Mouse (Mus musculus) forebrain, postnatal 0 days (tissue): Measurements from ENCODE around the gene Tle1. TPM values are rescaled to one million over a fixed set of nuclear protein-coding genes. Genes with fewer than 3 reads are reported as not detected.

Experiments used
- ATAC-seq: fragments of 200-750 bp; cut with Nextera tagmentation; 2 replicates; pipeline ENCODE4 v1.8.0; 2017; ENCODE audit warnings: mild to moderate bottlenecking, moderate library complexity
- DNase-seq: peaks from one replicate; pipeline ENCODE4 v3.0.0-alpha.2; 2015
- H3K27ac ChIP-seq: fragments of 300-500 bp; sonication (generic); 2 replicates; pipeline ENCODE4 v1.5.1; 2014; ENCODE audit warnings: low read depth, mild to moderate bottlenecking, antibody characterized with exemption, low read length, moderate library complexity, mixed read lengths
- H3K27me3 ChIP-seq: fragments of 300-500 bp; sonication (generic); 2 replicates; pipeline ENCODE4 v1.6.1; 2014; ENCODE audit warnings: mild to moderate bottlenecking, low read length, mixed read lengths; ENCODE audit not compliant: insufficient read depth
- H3K36me3 ChIP-seq: fragments of 300-500 bp; sonication (generic); 2 replicates; pipeline ENCODE4 v1.6.1; 2014; ENCODE audit warnings: mild to moderate bottlenecking, moderate library complexity; ENCODE audit not compliant: insufficient read depth
- H3K4me1 ChIP-seq: fragments of 300-500 bp; sonication (generic); 2 replicates; pipeline ENCODE4 v1.6.1; 2014; ENCODE audit warnings: antibody characterized with exemption; ENCODE audit not compliant: insufficient read depth
- H3K4me2 ChIP-seq: fragments of 300-500 bp; sonication (generic); 2 replicates; pipeline ENCODE4 v1.6.1; 2014; ENCODE audit warnings: low read depth, mild to moderate bottlenecking, moderate library complexity
- H3K4me3 ChIP-seq: fragments of 300-500 bp; sonication (generic); 2 replicates; pipeline ENCODE4 v1.5.1; 2014; ENCODE audit warnings: low read depth, low read length, mixed read lengths
- H3K9ac ChIP-seq: fragments of 300-500 bp; sonication (generic); 2 replicates; pipeline ENCODE4 v1.6.1; 2014; ENCODE audit warnings: mild to moderate bottlenecking
- H3K9me3 ChIP-seq: fragments of 300-500 bp; sonication (generic); 2 replicates; pipeline ENCODE4 v1.6.1; 2016; ENCODE audit warnings: low read length
- CTCF ChIP-seq: sonication (generic); IDR thresholded peaks from 2 replicates; pipeline ENCODE4 v1.5.1; 2016; ENCODE audit warnings: antibody characterized with exemption, control low read depth, low read depth
- whole genome bisulfite sequencing: fragments of 180-500 bp; shearing (Covaris S2); extraction: QIAGEN DNeasy Blood & Tissue Kit; methylation state at CpG from one replicate; pipeline ENCODE4 v1.1.7; 2014; 5-methylcytosine and 5-hydroxymethylcytosine counted together
- polyA plus RNA-seq: library from polyadenylated mRNA; unstranded; fragments of >200 nt; fragmentation: Nextera tagmentation; extraction: Ambion mirVana; gene quantifications from 2 replicates; pipeline ENCODE4 v1.2.1, GENCODE M21; 2015
- total RNA-seq: library from RNA; depleted of rRNA; stranded (reverse); fragments of >200 nt; gene quantifications from 2 replicates; pipeline ENCODE4 v1.2.3, GENCODE M21; 2014

The Tle1 gene
- total and polyA plus RNA-seq, 2 experiments from 2014 or later: 28.8 to 83.0 TPM

- no peaks in the 10 kb centered on the region for H3K9me3 ChIP-seq
- peaks cover 10% of the 10 kb centered on the region; the same call in 1 of the 2 replicates for H3K4me1 ChIP-seq
- H3K36me3 ChIP-seq: no peaks in the 10 kb centered on the region
- peak overlapping the region; percentile 76 for H3K4me2 ChIP-seq
- TF ChIP-seq CTCF: 0 out of 2 replicates have a peak, but pooled peaks have one; percentile 5
- DNase-seq (no peak), ATAC-seq (no peak)
- H3K27me3 ChIP-seq: peaks cover 10% of the 10 kb centered on the region
- peak overlapping the region; percentile 42; the same call in 1 of the 2 replicates for H3K9ac ChIP-seq
- peak overlapping the region; percentile 56 for H3K4me3 ChIP-seq
- 2% methylated on average over 24 of the region's 24 CpGs for WGBS
- peak overlapping the region; percentile 74; the same call in 1 of the 2 replicates for H3K27ac ChIP-seq
Measured at GRCm38 (mm10) chr4:72201521-72201991, 837 bp upstream of the Tle1 start.

GRCm38 (mm10) chr4:72199571-72200558, 854 bp downstream of the Tle1 start:
- H3K36me3 ChIP-seq: no peaks in the 10 kb centered on the region
- H3K9me3 ChIP-seq: no peaks in the 10 kb centered on the region
- H3K4me2 ChIP-seq: peak overlapping the region; percentile 76

GRCm38 (mm10) chr4:72198877-72199411, 1.8 kb downstream of the Tle1 start:
- H3K4me2 ChIP-seq: peak overlapping the region; percentile 76
- peak overlapping the region; percentile 68 for H3K9ac ChIP-seq
- peak; percentile 82 for TF ChIP-seq CTCF
- H3K4me1 ChIP-seq: peaks cover 6% of the 10 kb centered on the region; the same call in 1 of the 2 replicates
- DNase-seq (peak; percentile 86), ATAC-seq (peak; percentile 25)
- no peaks in the 10 kb centered on the region for H3K9me3 ChIP-seq
- peak overlapping the region; percentile 56 for H3K4me3 ChIP-seq
- no peak overlapping the region for H3K27ac ChIP-seq
- H3K36me3 ChIP-seq: no peaks in the 10 kb centered on the region
- H3K27me3 ChIP-seq: no peaks in the 10 kb centered on the region
- under 1% methylated on average over 22 of the region's 22 CpGs for WGBS

More at GRCm38 (mm10) chr4:72199571-72200558, 854 bp downstream of the Tle1 start:
- H3K4me3 ChIP-seq: peak overlapping the region; percentile 56
- H3K9ac ChIP-seq: peak overlapping the region; percentile 68
- TF ChIP-seq CTCF: no peak
- no peaks in the 10 kb centered on the region for H3K27me3 ChIP-seq
- 1% methylated on average over 91 of the region's 103 CpGs for WGBS
- peak; percentile 65 for DNase-seq
- peaks cover 9% of the 10 kb centered on the region; the same call in 1 of the 2 replicates for H3K4me1 ChIP-seq
- peak overlapping the region; percentile 74 for H3K27ac ChIP-seq
- ATAC-seq: no peak

DNA sequence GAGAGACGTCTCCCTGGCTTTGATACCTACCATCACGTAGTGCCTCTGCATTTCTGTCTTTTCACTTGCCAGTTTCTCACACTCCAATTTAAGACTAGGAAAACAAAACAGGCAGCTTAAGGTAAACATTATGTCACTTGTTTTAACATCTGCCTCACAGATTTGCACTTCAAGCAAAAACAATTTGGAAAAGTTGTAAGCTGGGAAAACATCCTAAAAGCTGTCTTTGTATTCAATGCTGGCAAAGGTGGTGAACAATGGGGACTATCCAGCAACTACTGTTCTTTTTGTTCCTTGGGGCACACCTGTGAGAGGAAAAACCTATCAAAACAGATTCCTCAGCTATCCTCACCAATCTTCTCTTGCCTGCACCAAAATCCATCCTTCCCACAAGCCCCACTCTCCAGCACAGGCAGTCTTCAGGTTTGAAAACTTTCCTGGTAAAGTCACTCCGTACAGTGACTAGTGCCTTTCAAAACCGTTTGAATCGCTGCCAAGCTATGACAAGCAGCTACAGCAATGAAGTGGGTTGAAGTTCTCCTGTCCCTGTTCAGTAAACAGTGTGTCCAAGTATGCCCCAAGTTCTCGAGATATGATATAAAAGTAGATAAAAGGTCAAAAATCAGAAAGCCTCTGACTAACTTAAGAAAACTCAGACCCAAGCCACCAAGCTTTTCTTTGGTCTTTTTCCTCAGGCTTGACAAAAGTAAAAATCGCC, 2.7 kb downstream of the Tle1 start:
- Histone ChIP-seq H3K27me3 (no peaks in the 10 kb centered on the region), H3K36me3 (no peaks in the 10 kb centered on the region), H3K9ac (peak overlapping the region; percentile 68), H3K4me1 (peaks cover 6% of the 10 kb centered on the region; the same call in 1 of the 2 replicates), H3K9me3 (no peaks in the 10 kb centered on the region), H3K4me2 (peak overlapping the region; percentile 76), H3K27ac (no peak overlapping the region), H3K4me3 (peak overlapping the region; percentile 56)
- TF ChIP-seq CTCF: no peak
- 3% methylated on average over 7 of the region's 7 CpGs for WGBS
- DNase-seq (peak; percentile 53), ATAC-seq (no peak)

DNA sequence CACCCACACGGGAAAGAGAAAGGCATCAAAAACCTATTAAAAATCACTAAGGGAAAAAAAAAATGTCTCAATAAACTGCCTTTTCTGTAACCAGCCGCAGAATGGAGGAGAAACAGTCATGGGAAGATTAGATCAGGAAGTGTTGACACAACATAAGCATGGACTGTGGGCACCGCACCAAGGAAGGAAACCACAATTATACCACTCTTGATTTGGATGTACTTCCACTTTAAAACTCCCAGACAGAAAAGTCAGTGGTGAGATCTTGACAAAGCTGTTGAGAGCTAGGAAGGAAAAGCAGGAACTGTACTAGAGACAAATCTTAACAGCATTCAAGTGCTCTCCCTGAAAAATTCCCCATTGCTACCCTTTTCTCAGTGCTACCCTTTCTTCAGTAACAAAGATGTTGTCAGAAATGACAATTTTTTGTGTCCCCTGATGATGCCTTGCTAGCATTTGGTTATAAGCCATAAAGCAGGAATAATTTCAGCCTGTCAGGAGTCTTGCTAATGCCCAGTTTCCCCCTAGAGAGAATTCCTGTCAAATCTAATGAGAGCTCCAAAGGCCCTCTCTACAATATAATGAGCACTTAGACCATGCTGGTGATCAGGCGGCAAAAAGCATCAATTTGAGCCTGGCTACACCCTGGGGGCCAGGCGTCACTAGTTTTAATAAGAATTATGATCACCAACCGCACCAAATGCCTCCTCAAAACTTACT, 5.4 kb downstream of the Tle1 start:
- H3K9me3 ChIP-seq: no peaks in the 10 kb centered on the region
- no peak for TF ChIP-seq CTCF

GRCm38 (mm10) chr4:72193276-72193675, 7.4 kb downstream of the Tle1 start:
- ATAC-seq (no peak), DNase-seq (no peak)
- H3K36me3 ChIP-seq: no peaks in the 10 kb centered on the region
- peaks cover 6% of the 10 kb centered on the region; the same call in 1 of the 2 replicates for H3K4me1 ChIP-seq
- H3K27ac ChIP-seq: no peak overlapping the region
- no peak overlapping the region for H3K4me3 ChIP-seq
- no peaks in the 10 kb centered on the region for H3K9me3 ChIP-seq
- no peaks in the 10 kb centered on the region for H3K27me3 ChIP-seq
- H3K4me2 ChIP-seq: no peak overlapping the region
- WGBS: 82% methylated on average over 1 of the region's 1 CpGs
- H3K9ac ChIP-seq: no peak overlapping the region
- TF ChIP-seq CTCF: no peak

More for the DNA sequence above, 5.4 kb downstream of the Tle1 start:
- DNase-seq (peak; percentile 31), ATAC-seq (no peak)
- peaks cover 6% of the 10 kb centered on the region; the same call in 1 of the 2 replicates for H3K4me1 ChIP-seq
- H3K36me3 ChIP-seq: no peaks in the 10 kb centered on the region
- 0 out of 2 replicates have a peak overlapping the region, but pooled peaks have one; percentile 4 for H3K4me3 ChIP-seq
- H3K27me3 ChIP-seq: no peaks in the 10 kb centered on the region
- H3K9ac ChIP-seq: no peak overlapping the region
- no peak overlapping the region for H3K27ac ChIP-seq
- H3K4me2 ChIP-seq: peak overlapping the region; percentile 76
- WGBS: 26% methylated on average over 6 of the region's 6 CpGs
